Mouse (Mus musculus) heart, adult 18-20 months (tissue): ENCODE measurements at regions not wholly inside any gene's neighbourhood (a gene's known extent, or its start where the extent isn't known, plus 50 kb on each side); places are given as distances from the start of the nearest gene placed in this dataset.
"Not testable (repeated sequence)": the region's sequence is repeated elsewhere in the genome, so short reads cannot be mapped to it uniquely, and the experiment has no call there.

ENCODE experiments used
- DNase-seq, 2 experiments: peaks; one replicate each; pipeline ENCODE4 v3.0.0; 2021 to 2022; ENCODE audit warnings: mixed read lengths in 1 of 2

DNA sequence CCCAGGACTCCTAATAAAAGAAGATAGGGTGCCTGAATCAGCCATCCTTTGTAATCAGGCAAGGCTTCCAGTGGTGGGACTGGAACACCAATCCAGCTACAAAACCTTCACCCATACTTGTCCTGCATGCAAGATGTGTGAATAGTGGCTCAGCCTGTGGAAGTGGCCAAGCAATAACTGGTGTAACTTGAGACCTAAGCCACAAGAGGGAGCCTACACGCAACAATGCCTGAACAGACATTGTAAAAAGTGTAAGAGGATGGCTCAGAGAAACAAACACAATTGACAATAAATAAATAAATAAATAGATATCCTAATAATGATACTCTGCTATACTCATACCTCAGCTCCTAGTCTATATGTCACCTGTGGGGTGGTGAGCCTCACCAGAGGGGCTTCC, 781.5 kb upstream of the Cdh20 start:
- DNase-seq, result peak in 1 of 2 experiments; percentile 11

DNA sequence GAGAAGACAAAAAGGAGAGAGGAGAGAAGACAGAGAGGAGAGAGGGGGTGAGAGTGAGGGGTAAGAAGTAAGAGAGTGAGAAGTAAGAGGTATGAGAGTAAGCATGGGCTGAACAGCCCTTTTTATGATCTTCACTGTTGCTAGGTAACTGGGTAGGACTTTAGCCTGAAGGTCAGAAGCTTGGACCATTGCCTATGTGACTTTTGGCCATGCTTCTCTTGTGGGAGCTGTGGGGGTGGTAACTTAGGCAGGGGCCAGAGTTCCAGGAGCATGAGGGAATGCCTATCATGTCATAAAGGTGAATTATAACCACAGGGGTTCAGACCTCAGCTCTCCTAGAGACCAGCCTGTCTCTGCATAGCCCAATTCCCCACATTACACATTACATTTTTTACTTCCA, 765.4 kb upstream of the Cdh20 start:
- not testable (repeated sequence) for DNase-seq

DNA sequence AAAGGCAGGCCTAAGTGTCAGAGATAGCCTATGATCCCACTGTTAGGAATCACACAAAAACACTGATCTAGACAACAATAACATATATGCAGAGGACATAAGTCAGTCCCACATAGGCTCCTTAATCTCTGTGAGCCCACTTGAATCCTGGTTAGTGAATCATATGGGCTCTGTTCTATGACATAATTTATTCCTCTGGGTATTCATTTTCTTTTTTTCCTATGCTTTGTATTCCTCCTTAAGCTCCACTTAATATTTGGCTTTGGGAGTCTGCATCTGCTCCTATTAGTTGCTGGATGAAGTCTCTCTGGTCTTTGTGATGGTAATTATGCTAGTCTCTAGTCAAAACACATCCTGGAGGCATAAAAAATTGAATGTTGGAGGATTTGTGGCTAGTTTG, 738.7 kb upstream of the Cdh20 start:
- DNase-seq, result no peak

DNA sequence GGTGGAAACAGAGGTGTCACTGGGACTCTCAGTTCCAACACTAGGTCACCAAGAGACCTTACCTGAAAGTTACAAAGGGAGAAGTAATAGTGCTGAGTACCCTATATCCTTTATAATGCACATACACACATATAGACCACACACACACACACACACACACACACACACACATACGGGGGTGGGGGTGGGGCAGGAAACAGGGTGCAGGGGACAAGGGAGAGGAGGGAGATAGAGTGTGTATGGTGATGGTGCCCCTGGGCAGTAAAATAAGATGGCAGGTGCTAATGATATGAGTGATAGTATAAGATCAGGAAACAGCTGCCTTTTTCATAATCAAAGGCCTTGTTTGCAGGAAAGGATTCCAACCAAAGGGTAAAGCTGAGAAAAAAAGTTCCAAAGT, 719.9 kb upstream of the Cdh20 start:
- DNase-seq, result no peak

DNA sequence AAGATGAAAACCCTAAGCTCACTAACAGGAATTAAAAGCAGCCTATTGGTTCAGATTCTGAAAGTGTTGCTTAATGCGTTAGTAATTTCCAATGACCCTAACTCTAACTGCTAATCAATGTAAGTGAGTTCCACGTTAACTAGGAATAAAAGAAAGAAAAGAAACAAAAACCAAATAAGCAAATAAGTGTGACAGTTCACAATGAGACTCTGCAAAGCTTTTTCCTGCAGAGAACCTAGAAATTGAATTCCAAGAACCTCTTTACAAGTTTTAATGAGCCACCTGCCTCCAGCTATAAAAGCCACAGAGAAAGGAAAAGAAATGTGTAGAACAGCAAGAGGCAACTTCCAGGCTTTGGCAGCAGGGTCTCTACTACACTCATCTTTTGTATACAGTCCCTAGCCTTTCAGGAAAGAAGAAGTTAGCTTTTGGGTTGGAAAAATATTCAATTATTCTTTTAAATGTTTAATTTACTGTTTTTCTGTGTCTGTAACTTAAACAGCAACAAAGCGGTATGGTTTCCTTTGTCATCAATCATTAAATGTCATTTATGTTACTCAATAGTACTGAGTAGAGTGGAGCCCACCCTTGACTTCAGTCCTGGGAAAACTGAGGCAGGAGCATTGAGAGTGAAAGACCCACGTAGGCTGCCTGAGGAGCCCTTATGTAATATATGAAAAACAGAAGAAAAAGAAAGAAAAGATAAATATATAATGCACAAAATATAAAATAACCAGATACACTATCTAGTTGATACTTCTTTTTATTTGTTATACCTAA, 719.0 kb upstream of the Cdh20 start:
- DNase-seq, result no peak
